Mouse (Mus musculus) gastrocnemius, postnatal 10 days (tissue): ENCODE results near the gene Lrrc4c. TPM values are rescaled to one million over a fixed set of nuclear protein-coding genes. Genes with fewer than 3 reads are reported as not detected.
A peak's percentile ranks its signal among the peaks of the same experiment; 100 is the strongest.

Source experiments
- DNase-seq: peaks from one replicate; pipeline ENCODE4 v3.0.0; 2021; ENCODE audit warnings: mixed read lengths
- total RNA-seq, 2 experiments: library from RNA; stranded (reverse); gene quantifications; 2 replicates each; pipeline ENCODE4 v1.2.3; 2021

Gene Lrrc4c
- total RNA-seq, 2 experiments from 2014 or later = 0.93 to 1.3 TPM

GRCm38 (mm10) chr2:97478175-97478924 is 1160.4 kb downstream of the Lrrc4c start:
- DNase-seq = no peak

GRCm38 (mm10) chr2:97478925-97479298 is 1160.9 kb downstream of the Lrrc4c start:
- DNase-seq = peak; percentile 18

DNA sequence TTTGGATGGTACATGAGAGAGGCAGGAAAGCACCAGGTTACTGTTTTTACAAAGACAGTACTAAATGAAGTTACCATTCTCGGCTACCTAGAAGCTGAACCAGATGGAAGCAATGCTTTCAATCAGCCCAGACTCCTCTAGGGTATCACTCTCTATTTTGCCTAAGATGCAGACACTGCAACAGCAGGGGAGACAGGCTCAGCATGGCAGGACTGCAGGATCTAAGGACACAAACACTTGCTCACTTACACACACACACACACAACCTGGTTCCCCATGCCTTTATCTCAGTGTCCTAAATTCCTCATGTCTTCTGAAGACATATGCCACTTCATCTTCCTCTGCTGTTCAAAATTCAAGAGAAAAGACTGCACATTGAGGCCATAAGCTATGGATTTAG is 1167.0 kb downstream of the Lrrc4c start:
- DNase-seq = no peak

GRCm38 (mm10) chr2:97485609-97486008 is 1167.6 kb downstream of the Lrrc4c start:
- no peak for DNase-seq

DNA sequence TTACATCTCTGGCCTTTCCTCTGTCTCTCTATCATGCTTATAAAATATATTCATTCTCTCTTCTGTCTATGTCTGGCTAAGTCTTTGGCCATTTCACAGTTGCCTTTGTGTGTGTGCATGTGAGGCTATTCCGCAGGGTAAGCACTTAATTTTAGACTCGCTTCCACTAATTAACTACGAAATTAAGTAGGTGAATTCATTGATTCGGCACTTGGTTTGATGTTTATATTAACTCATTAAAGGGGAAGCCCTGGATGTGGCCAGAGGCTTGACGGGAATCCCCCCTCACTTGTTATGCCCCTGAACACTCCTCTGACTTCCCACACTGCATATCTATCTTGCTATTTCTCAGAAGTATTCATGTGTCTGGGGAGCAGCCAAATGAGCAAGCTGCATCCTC is 1169.6 kb downstream of the Lrrc4c start:
- DNase-seq = no peak

- DNase-seq = no peak
These were observed 1179.1 kb downstream of the Lrrc4c start for GRCm38 (mm10) chr2:97497069-97497468.

- no peak for DNase-seq
These were observed 1184.5 kb downstream of the Lrrc4c start for GRCm38 (mm10) chr2:97502501-97502900.

- no peak for DNase-seq
These were observed 1186.9 kb downstream of the Lrrc4c start for GRCm38 (mm10) chr2:97504902-97505301.

GRCm38 (mm10) chr2:97524256-97524922 is 1206.4 kb downstream of the Lrrc4c start:
- no peak for DNase-seq

DNA sequence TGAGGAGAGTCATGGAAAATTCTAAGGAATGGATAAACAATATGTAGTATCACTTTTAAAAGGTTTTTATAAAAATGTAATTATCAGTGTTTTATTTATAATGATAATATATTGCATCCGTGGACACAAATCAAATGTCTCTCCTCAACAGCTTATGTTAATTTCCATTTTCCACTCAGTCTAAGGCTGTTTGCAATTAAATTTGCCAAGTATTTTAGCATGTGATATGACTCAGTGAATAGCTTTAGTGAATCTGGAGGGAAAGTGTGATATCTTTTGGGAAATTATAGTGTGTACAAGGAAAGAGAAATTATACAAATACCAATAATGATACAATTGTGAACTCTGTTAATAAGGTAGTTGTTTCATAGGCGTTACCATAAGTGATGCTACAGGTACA is 1207.1 kb downstream of the Lrrc4c start:
- no peak for DNase-seq

- no peak for DNase-seq
These were observed 1212.7 kb downstream of the Lrrc4c start for GRCm38 (mm10) chr2:97530622-97531021.

DNA sequence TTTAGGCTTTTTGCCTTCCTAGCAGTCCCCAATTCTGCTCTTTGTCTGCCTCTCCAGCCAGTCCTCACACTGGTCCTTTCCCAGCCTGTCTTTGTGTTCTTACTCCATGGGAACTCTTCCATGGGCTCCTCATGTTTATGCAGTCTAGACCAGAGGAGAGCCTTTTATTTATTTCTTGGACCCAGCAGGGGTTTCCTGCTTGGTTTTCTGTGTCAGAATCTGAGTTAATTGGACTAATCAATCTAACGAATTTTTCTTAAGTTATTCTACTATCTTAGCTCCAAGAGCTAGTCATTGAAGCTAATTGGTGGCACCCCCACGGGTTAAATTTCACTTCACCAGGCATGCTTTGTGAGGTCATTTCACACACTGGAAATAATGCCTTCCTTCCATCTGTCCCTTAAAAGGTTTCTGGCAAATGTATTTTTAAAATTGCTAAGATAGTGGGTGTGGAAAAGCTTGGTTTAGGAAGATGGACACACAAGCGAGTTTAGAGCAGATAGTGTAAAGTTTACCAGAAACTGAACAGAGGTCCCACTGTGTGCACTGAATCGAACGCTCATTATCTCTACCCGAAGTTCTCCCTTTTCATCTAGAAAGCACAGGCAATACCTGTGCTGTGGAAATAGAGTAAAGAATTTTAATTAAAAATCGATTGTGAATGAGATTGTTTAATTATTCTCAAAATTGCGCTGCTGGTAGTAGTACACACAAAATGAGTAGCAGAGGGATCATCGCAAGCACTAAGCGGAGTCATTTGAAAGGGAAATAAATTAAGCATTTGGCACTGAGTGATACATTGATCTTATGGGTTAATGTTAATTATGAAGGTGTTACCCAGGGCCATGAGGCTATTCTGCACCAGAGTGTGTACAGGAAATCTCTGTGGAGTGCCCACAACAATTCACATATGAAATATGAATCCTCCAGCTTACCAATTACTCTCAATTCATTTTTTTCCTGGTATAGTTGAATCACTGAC is 1226.0 kb downstream of the Lrrc4c start:
- no peak for DNase-seq

DNA sequence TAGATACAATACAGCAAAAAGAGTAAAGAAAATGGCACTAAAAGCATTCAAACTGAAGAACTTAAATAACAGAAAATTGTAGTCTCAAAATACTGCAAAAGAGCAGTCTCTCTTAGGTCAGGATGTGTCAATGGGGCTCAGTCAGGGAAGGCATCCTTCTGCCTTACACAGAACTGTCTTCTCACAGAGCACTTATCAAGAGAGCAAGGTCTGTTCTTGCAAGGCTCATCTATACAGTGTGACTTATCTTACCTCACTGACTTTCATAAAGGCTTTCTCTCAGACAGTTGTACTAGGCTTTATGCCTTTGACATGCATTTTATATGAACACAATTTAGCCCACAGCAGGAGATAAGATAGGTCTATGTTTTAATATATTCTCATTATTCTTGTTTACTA is 1226.7 kb downstream of the Lrrc4c start:
- DNase-seq = no peak

GRCm38 (mm10) chr2:97545946-97546345 is 1228.0 kb downstream of the Lrrc4c start:
- DNase-seq = no peak

GRCm38 (mm10) chr2:97564509-97564908 is 1246.5 kb downstream of the Lrrc4c start:
- no peak for DNase-seq

DNA sequence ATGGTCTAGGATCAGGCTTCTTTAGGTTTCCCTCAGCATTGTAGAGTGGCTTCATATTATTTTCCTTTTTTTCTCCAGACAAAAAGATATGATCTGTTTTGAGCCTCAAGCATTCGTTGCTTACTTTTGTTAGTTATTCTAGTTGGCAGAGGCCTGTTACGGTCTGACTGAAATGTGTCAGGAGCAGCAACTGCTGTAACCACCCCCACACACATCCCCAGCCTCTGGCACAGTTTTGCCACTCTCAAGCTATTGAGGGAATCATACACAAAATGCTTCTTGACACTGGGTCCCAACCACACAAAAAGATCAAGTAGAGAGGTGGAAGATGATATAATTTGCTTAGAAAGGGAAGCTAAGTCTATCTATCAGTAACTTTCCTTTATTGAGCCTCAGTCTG is 1251.0 kb downstream of the Lrrc4c start:
- DNase-seq = no peak

DNA sequence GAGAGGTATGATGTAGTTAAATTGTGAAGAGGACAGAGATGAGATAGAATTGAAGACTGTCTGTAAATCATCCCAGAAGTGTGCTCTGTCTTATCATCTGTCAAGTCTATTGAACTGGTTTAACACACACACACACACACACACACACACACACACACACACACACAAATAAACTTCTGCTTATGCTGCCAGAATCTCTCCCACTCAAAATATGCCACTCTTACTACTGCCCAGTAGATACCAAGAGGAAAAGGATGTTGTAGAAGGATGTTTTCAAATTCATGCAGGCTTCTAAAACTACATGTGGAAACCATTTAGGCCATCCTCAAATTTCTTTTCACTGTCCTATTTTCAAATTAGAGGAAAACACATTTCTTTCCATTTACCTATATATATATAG is 1257.0 kb downstream of the Lrrc4c start:
- DNase-seq = no peak

- no peak for DNase-seq
These were observed 1263.2 kb downstream of the Lrrc4c start for GRCm38 (mm10) chr2:97581132-97581531.

DNA sequence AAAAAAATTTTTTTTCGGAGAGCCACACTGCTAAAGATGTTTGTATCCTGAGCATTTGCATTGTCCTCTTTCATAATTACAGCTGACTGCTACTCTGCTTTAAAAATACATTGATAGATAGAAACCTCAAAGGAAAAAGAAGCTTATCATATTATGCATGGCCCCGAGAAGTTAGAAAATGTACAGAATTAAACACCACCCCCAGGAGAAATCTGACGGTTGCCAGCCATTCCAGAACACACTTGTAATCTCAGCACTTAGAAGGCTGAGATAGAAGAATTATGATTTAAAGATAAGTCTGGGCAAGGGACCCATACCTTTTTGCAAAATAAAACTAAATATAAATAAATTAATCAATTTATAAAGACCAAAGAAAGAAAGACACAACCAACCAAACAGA is 1268.4 kb downstream of the Lrrc4c start:
- DNase-seq = no peak

- DNase-seq = no peak
These were observed 1272.6 kb downstream of the Lrrc4c start for GRCm38 (mm10) chr2:97590563-97590962.

DNA sequence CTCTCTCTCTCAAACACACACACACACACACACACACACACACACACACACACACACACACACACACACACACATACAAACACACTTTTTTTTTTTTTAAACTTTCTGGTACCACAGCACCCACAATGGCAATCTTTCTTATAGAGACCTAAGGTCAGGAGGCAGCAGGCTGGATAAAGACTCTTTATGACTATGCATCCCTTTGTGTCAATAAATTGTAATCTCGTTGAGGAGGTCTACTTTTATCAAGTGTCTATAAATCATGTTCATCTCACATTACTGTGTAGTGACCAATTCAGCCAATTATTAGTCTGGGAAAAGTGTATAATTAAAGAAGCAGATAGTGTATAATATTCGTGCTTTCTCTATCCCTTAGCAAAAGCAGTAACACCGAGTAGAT is 1286.2 kb downstream of the Lrrc4c start:
- DNase-seq = no peak

- no peak for DNase-seq
These were observed 1286.8 kb downstream of the Lrrc4c start for GRCm38 (mm10) chr2:97604688-97605215.

- no peak for DNase-seq
These were observed 1291.5 kb downstream of the Lrrc4c start for GRCm38 (mm10) chr2:97609436-97609835.
